Mouse (Mus musculus): ENCODE data around the gene Rnf20. TPM values are rescaled to one million over a fixed set of nuclear protein-coding genes. Genes with fewer than 3 reads are reported as not detected.

Gene Rnf20
- total and polyA plus RNA-seq, 3 experiments, result 24.1 to 54.3 (median 46.8) TPM

DNA sequence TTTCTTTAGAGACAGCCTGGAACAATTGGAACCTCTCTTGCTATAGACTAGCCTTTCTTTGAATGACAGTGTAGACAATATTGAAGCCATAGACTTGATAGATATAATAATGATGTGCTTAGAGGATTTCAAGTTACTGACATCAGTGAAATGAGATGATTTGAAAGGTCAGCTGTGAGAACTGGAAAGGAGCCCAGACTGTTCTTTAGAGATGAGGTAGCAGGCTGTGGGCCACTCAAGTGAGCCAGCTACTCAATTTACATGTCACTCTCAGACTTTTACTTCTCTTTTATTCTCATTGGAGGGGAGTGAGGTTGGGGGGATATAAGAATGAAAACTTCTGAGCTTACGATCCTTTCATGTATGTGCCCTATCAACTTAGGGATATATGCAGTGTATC lies 27.6 kb downstream of the Rnf20 start:
- no peak for DNase-seq

DNA sequence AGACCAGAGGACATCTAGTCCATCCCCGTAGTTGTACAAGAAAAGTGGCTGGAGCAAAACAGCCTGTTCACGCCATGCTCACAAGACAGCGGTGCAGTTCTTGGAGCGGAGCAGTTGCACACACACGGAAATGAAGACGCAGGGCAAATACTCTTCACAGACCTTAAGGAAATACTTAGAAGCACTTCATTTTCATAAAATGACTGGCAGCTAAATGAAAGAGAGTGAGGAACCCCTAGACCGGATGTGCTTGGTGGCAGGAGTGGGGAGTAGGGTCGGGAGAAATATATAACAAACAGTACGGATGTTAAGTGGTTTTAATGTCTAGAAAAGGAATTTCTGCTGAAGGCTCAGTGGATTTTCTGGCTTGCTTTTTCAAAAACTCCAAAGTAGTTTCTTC lies 29.9 kb downstream of the Rnf20 start:
- no peak for DNase-seq

DNA sequence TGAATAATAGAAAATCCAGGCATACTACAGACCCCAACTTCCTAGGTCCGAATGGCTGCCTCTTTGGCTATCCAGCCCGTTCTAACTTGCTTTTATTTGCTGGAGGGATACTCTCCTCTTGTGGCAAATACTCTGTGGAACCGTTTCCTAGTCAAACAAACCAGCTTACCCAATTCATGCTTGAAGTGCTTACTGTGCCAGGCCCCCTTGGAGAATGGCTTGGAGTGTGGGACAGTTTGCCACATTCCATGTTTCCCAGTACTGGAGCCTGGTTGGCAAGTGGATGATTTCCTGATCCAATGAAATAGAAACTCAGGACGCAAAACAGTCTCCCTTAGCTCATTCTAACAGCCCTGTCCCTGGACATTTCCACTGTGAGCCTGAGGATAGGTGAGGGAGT lies 30.4 kb downstream of the Rnf20 start:
- DNase-seq, result no peak

DNA sequence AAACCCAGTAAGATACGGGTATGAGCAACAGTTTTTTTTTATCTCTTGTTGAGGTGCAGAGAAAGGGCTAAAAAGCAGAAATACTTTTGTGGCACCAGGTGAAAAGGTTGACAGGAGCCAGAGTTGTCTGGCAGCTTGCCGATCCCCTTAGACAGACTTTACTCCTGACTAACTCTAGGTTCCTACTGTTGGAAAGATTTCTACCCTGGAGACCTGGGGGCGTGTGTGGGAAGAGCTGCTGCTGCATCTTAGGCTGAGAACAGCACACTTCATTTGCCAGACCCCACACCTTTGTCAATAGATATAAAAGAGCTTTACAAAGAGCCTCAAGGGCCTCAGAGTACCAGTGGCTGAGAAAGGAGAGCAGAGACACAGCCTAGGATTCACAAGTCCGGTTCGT lies 33.0 kb downstream of the Rnf20 start:
- DNase-seq, result no peak

DNA sequence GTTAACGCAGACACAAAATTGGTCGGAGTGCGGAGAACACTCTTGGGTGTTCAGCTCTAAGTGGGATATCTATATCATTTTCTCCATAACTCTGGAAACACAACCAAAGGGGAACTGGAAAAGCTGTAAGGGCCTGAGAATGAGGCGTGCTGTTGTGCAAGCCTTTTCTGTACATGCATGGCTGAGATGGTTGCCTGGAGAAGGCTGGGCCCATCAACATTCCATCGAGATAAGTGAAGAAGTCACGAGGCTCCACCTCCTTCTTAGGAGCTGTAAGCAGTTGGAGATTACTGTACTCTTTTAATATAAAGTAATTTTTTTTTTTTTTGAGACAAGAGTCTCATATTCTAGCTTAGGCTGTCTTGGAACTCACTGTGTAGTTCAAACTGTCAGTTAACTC lies 44.3 kb downstream of the Rnf20 start:
- no peak for DNase-seq

DNA sequence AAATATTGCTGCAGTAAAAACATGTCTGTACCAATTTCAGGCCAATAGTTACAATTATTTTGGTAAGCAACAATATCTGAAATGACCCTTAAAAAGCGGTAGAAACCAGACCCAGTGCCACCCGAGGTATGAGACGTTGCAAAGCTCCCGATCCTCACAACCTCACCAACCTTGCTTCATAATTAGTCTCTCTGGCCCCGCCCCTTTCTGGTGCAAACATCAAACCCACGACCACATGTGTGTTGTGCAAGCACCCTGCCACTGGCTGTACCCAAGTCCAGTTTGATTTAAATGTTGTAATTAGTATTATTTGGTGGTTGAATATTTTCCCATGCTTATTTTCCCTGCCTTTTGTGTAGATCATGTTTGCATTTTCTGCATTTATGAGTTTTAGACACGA lies 45.0 kb downstream of the Rnf20 start:
- DNase-seq, result no peak

DNA sequence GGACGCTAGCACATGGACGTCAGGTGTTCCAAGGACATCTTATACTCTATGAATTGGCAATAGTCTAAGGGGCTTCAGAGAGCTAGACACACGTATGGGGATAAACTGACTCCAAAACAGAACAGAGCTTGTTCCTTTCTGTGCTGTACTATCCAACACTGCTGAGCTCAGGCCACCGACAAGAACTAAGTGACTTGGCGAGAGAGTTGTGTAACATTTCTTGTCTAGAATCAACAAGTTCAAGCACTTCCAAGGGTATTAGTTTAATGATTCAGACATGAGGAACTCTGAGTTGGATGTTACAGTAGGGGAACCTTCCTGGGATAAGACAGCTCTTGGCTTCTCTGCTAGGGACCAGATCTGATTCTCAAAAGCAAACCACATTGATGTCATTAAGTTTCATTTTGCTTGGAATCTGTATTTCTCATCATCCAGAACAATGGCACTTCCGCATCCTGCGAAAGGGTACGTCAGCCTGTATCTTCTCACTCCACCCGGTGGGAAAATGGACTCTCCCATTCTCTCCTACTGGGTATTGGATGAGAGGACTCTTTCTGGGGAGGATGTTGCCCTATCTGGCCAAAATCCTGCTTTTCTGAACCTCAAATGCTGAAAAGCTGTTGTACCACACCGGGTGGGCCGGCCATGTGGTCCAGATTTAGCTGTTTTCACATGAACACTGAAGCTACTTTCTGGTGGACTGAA lies 48.5 kb downstream of the Rnf20 start:
- DNase-seq, result no peak

DNA sequence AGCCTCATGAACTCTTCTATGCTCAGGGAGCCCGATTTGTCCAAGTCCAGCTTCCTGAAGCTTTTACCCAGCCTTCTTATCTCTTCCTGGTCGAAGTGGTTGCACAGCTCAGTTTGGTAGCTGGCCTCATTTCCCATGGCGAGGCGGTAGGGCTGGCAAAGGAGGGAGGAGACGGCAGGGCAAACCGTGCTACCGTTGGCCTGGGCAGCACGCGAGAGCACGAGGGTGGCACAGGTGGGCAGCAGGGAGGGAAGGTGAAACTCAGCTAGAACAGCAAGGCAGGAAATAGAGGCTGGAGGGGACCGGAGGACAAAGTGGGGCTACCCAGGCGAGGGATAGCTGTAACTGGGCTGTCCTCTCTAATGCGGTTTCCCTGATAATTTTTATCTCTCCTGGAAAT lies 50.0 kb downstream of the Rnf20 start, which contains the start of gene Ppp3r2:
TSS of gene Ppp3r2 (minus strand) at position 213 of the 400 bp plus-strand sequence.
- DNase-seq, result no peak

DNA sequence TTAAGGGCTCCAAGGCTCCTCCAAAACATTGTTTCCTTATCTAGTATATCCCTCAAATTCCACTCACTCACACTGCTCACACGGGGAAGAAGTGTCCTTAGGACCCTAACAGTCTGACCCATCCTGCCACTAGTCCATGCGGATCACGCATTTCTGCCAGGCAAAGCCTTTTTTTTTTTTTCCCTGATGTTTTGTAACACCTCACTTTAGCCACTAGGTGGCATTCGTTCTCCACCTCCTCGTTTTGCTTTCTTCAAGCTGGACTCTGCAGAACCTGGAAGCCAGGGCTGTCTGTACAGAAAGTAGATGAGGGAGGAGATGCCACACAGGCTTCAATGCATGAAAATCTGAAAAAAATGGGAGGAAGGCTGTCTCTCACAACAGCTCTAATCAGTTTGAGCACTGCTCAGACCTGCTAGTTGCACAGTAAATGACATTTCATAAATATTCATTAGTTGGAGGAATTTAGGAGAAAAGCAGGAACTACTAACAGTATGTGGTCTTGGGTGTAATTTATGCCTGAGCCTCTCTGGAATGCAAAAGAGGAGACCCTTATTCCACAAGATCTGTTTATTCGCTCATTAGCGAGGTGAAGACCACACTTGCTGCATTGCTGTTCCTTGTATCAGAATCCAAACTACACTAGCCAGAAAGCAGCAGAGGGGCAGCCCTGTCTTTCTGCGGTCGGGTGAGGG lies 56.9 kb downstream of the Rnf20 start:
- peak; percentile 50 for DNase-seq

DNA sequence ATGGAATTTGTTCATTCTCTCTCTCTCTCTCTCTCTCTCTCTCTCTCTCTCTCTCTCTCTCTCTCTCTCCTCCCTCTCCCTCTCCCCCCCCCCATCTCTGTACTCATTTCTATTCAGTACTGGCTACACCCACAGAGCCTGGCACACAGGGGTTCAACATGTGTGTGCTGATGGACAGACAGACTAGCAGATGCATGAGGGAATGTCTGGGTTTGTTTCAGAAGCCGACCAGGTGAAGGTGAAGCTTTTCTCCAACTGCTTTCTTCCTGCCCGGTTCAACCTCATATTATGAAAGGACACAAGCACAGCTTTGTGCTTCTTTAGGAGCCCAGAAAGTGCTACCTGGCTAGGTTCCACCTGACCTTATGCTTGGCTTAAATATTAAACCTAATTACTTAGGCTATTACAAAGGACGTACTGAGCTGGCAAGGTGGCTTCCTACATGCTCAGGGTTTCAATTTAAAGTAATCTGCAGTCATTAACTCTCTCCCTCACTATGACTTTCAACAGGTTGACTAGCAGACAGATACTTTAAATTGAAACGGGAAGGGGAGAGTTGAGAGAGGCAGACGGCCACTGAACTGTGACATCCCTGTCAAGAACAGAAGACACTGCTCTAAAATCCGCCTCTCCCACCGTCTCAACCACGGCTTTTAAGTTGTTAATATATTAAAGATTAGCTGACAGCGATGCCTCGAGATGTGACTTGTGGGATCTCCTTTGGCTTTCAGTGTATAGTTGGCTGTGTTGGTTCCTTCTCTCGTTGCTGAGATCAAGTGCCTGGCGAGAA lies 59.8 kb downstream of the Rnf20 start:
- DNase-seq, result no peak

Other genes with a start within 250 kb of the Rnf20 start
- under 1 TPM; 0.73 to 0.75 TPM for gene Acnat2, start 223.9 kb upstream of the Rnf20 start, total RNA-seq (2021)
- gene Acnat2, start 223.9 kb upstream of the Rnf20 start, polyA plus RNA-seq (2012; rRNA removed), result not detected in 2 replicates
- 1 to 10 TPM; 1.8 to 2.6 TPM for gene Acnat1, start 158.1 kb upstream of the Rnf20 start, total RNA-seq (2021)
- gene Acnat1, start 158.1 kb upstream of the Rnf20 start, polyA plus RNA-seq (2012; rRNA removed), result 0.11 TPM in 1 of 2 replicates, not detected in the other
- gene Baat, start 125.4 kb upstream of the Rnf20 start, total RNA-seq (2021), result under 1 TPM; 0.24 to 0.72 TPM
- gene Baat, start 125.4 kb upstream of the Rnf20 start, polyA plus RNA-seq (2012; rRNA removed), result not detected in 2 replicates
- gene Mrpl50, start 110.9 kb upstream of the Rnf20 start, total RNA-seq (2021), result 10 to 100 TPM; 42.9 to 48.5 TPM
- 0.74 and 0.95 TPM in 2 replicates for gene Mrpl50, start 110.9 kb upstream of the Rnf20 start, polyA plus RNA-seq (2012; rRNA removed)
- 1 to 10 TPM; 5.4 to 6.2 TPM for gene Zfp189, start 110.8 kb upstream of the Rnf20 start, total RNA-seq (2021)
- gene Zfp189, start 110.8 kb upstream of the Rnf20 start, polyA plus RNA-seq (2012; rRNA removed), result 0.51 and 0.59 TPM in 2 replicates
- 1 to 10 TPM in 1 of 2 experiments, under 1 TPM in 1; 0.79 to 6.5 TPM for gene Aldob, start 82.5 kb upstream of the Rnf20 start, total RNA-seq (2021)
- 1.3 TPM in 1 of 2 replicates, not detected in the other for gene Aldob, start 82.5 kb upstream of the Rnf20 start, polyA plus RNA-seq (2012; rRNA removed)
- 10 to 100 TPM in 1 of 2 experiments, 1 to 10 TPM in 1; 9.7 to 14.4 TPM for gene Tmem246, start 34.1 kb upstream of the Rnf20 start, total RNA-seq (2021)
- 12.8 and 17.0 TPM in 2 replicates for gene Tmem246, start 34.1 kb upstream of the Rnf20 start, polyA plus RNA-seq (2012; rRNA removed)
- gene Ppp3r2, start 50.0 kb downstream of the Rnf20 start, total RNA-seq (2021), result not detected
- gene Ppp3r2, start 50.0 kb downstream of the Rnf20 start, polyA plus RNA-seq (2012; rRNA removed), result not detected in 2 replicates
- gene Grin3a, start 213.7 kb downstream of the Rnf20 start, total RNA-seq (2021), result under 1 TPM; 0.21 to 0.46 TPM
- 0.01 and 0.09 TPM in 2 replicates for gene Grin3a, start 213.7 kb downstream of the Rnf20 start, polyA plus RNA-seq (2012; rRNA removed)